Mouse (Mus musculus) regulatory T cell (primary cell): ENCODE measurements around the gene Osgin1.

Experiments used
- in situ Hi-C: fragments of 300-600 bp; cut with MboI, MseI; formaldehyde crosslinking; loops from one replicate; pipeline ENCODE4 v1.15.1; 2025; ENCODE audit warnings: high pct_unique_total_duplicates

Osgin1 gene

GRCm38 (mm10) chr8:119440952-119441270 lies 7.0 kb downstream of the Osgin1 start:
- in situ Hi-C loops, result no loop called here

DNA sequence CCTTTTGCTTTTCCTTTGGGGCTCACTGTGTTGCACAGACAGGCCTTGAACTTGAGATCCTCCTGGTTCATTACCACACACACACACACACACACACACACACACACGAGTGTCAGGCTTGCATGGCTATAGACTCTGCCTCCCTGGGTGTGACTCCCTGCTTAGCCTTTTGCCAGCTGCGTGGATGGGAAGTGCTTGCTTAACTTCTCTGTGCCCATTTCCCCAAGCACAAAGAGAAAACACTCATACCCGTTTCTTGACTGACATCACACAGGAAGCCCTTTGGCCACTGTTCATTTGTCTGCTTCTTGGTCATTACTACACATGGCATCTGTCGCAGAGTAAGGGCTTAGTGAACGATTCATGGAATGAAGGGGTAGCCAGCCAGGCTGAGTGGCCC lies 8.1 kb downstream of the Osgin1 start:
- in situ Hi-C loops, result no loop called here

GRCm38 (mm10) chr8:119442970-119443369 lies 9.0 kb downstream of the Osgin1 start:
- in situ Hi-C loops, result no loop called here

DNA sequence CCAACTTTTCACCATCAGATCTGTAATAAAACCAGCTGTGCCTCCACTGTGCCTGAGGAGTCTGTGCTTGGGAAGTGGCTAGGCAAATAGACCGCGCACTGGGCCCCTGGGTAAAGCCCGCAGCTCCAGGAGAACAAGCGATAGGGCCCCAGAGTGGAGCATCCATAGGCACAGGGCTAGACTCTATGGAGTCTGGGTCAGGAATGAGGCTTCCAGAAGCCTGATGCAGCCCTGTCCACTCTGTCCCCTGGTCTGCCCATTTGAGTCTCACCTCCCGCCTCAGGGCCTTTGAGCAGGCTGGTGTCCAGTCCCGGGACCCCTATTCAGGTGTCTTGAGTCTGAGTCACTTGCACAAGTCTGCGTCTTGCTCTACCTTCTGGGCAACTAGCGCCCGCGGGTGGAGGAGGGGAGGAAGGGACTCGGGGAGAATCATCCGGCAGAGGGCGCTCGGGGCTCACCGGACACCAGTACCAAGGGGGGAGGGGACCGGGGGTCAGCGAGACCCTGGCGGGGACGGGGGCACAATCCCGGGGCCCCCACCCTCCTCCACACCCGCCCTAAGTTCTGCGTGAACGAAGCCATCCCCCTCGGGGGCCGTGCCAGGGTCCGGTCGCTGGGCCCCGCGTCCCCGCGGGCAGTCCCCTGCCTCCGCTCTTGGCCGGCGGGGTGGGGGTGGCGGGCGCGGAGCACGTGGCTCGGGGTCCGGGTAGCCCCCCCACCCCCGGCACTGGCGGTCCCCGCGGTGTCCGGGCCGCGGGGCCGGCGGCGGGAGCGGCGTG lies 12.5 kb downstream of the Osgin1 start, which contains the start of gene Necab2:
Gene Necab2 (plus strand): TSS at position 509 of the 779 bp plus-strand sequence.
- in situ Hi-C loops, result loop anchor here (5.0 kb wide), 1 partner anchor 34 kb away; no protein-coding TSS in a partner anchor

DNA sequence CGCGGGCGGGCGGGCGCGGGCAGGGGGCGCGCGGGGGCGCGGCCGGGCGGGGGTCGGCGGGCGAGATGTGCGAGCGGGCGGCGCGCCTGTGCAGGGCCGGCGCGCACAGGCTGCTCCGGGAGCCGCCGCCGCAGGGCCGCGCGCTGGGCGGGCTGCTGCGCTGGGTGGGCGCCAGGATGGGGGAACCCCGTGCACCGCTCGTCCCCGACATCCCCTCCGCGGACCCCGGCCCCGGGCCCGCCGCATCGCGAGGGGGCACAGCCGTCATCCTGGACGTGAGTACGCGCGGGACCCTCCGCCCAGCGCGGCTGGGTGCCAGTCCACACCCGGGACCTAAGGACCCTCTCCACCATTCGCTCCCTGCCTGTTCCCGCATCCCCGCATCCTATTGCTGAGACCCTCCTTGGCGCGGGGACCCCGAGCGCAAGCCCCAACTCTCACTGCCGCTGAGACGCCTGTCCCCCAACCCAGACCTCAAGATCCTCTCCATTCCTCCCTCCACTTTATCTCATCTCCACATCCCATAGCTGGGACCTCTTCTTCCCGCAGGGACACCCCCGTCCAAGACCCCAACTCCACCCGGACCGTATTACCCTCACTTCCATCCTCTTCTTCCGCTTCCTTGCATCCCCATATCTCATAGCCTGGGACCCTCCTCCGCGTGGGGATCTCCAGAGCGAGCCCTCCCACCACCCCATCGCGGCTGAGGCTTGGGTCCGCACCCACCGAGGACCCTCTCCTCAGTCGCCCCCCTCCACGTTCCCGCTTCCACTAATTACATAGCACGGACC lies 13.3 kb downstream of the Osgin1 start:
- in situ Hi-C loops, result loop anchor here (5.0 kb wide), 1 partner anchor 35 kb away; no protein-coding TSS in a partner anchor

GRCm38 (mm10) chr8:119447781-119448170 lies 13.9 kb downstream of the Osgin1 start:
- in situ Hi-C loops, result loop anchor here (5.0 kb wide), 1 partner anchor 35 kb away; no protein-coding TSS in a partner anchor

- in situ Hi-C loops, result loop anchor here (5.0 kb wide), 2 partner anchors 37 to 53 kb away; partner anchors contain the start of gene Slc38a8
These were observed 15.7 kb downstream of the Osgin1 start for GRCm38 (mm10) chr8:119449627-119450026.

- in situ Hi-C loops, result loop anchor here (5.0 kb wide), 1 partner anchor 51 kb away; the partner anchor contains the start of gene Slc38a8
These were observed 17.2 kb downstream of the Osgin1 start for GRCm38 (mm10) chr8:119451131-119451530.

GRCm38 (mm10) chr8:119452919-119453318 lies 19.0 kb downstream of the Osgin1 start:
- in situ Hi-C loops, result loop anchor here (5.0 kb wide), 1 partner anchor 49 kb away; the partner anchor contains the start of gene Slc38a8

GRCm38 (mm10) chr8:119456045-119456444 lies 22.1 kb downstream of the Osgin1 start:
- in situ Hi-C loops, result no loop called here

DNA sequence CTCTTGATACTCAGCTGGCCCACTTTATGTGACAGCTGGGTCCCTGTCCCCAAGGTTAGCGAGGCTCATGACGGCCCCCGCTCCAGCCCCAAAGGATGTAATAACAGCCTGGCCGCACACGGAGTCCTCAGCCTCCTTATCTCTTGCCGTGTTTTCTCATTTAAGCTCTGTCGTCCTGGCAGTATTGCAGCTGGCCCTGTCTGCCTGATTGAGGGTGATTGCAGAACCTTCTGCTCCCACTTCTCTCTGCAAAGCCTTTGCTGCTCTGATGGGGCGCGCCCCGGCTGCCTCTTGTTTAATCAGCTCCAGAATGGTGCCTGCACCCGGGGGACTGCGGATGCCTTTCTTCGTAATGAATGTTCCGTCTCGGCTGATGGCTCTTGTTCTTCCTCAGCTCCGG lies 25.8 kb downstream of the Osgin1 start:
- in situ Hi-C loops, result no loop called here

GRCm38 (mm10) chr8:119461356-119461755 lies 27.4 kb downstream of the Osgin1 start:
- in situ Hi-C loops, result no loop called here

- in situ Hi-C loops, result no loop called here
These were observed 29.8 kb downstream of the Osgin1 start for GRCm38 (mm10) chr8:119463709-119464108.

DNA sequence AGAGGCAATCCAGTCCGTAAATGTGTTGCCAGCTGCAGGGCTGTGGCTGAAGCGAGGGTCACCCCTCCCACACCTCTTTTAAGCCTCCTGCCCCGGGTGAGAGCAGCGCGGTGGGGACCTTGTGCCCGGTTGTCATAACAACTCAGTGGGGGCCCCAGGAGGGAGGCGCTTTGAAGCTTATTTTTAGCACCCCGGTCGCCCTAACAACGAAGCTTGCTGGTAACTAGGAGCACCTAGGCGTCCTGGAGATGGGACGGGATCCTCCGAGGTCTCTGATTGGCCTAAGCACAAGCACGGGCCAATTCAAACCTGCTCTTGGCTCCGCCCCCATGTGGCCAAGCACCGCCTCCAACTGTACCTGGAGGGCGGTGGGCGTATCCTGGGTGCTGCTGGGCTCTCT lies 32.2 kb downstream of the Osgin1 start:
- in situ Hi-C loops, result no loop called here

GRCm38 (mm10) chr8:119466794-119467193 lies 32.9 kb downstream of the Osgin1 start:
- in situ Hi-C loops, result no loop called here

DNA sequence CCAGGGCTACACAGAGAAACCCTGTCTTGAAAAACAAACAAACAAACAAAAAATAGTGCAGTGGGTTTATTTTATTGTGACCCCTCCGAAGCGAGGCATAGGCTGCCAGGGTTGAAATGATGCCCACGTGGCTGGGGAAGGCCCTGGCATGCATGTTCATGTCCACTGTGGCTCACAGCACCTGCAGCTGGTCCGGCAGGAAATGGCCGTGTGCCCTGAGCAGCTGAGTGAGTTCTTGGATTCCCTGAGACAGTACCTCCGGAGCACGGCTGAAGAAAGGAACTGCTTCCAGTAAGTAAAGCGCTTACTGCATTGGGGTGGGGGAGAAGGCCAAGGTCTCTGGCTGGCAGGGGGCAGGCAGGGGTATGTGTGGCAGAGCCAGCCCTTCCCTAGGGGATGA lies 34.2 kb downstream of the Osgin1 start:
- in situ Hi-C loops, result no loop called here

DNA sequence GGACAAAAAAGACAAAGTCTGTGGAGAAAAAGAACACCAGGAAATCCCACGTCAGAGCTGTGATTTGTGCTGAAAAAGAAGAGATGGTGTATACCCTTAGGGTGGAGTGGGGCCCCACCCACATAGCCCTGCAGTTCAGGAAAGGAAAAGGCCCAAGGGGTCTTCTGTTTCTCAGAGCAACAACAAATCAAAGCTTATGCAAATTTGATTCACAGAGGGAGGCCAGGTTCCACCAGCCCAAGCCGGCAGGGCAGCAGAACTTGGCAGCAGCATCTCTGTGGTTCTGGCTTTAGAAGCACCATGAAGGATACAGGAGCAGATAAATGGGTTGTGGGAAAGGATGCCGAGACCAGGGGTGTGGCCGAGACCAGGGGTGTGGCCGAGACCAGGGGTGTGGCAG lies 44.8 kb downstream of the Osgin1 start:
- in situ Hi-C loops, result no loop called here

GRCm38 (mm10) chr8:119484145-119484896 lies 50.4 kb downstream of the Osgin1 start:
- in situ Hi-C loops, result no loop called here

GRCm38 (mm10) chr8:119487093-119487492 lies 53.2 kb downstream of the Osgin1 start:
- in situ Hi-C loops, result no loop called here
